Mouse (Mus musculus): ENCODE data around the gene Gna14. TPM values are rescaled to one million over a fixed set of nuclear protein-coding genes. Genes with fewer than 3 reads are reported as not detected.

Gna14 gene
- polyA plus RNA-seq (2015; fragmentation: Nextera tagmentation; extraction: Ambion mirVana) = 2.5 and 3.9 TPM in 2 replicates

DNA sequence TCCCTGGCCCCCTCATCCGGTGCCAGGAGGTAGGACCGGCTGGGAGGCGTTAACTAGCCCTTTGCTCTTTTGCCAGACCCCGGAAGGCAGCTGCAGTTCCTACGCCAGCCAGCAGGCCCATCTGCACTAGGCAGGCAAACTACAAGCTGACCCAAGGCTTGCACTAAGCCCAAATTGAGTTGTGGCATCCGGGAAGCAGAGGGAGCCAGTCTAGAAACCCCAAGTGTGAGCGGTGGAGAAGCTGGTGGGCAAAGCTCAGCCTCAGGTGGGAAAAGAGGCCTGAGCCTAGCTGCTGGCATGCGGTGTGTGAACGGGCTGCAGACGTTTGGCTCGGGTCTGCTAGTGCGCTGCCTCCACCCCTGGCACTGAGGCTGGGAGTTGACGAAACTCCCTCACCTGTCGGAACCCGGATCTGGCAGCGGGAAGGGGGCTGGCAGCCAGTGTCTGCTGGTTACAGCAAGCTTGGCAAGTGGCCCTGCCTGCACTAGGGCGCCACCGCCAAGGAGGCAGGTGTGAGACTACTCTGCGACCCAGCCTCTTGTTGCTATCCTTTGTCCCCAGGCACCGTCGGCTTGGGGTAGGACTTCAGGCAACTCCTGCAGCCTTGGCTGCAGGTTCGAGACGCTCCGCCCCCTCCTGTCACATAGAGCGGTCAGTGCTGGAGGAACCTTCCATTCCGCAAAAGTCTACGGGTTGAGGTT lies at the start of gene Gna14:
Gene Gna14, plus strand, starts transcription at position 232 of the 701 bp plus-strand sequence.

Data from neural tube, postnatal 0 days (tissue).